In genomic region chr7:45451344-45451982, GRCm38 (mm10) we compare ENCODE assay signal across 8 mouse cellular contexts. TPM values are rescaled to one million over a fixed set of nuclear protein-coding genes. Genes with fewer than 3 reads are reported as not detected.
DNase-seq lines count a peak whose midpoint lies in the region; ATAC-seq and TF ChIP-seq lines count a peak whose summit lies in the region.

No protein-coding gene starts in this region.

- H3K36me3 ChIP-seq in hindbrain, embryonic 12.5 days: peaks cover 56% of the 10 kb centered on the region
- H3K36me3 ChIP-seq in lung, postnatal 0 days (ENCODE audit: insufficient read depth, low read length): peaks cover 31% of the 10 kb centered on the region; the same call in 1 of the 2 replicates

- no peak for TF ChIP-seq EP300 in lung, postnatal 0 days (IDR thresholded peaks at IDR 0.05)

- no peaks in the 10 kb centered on the region for H3K27me3 ChIP-seq in hindbrain, embryonic 12.5 days
- no peaks in the 10 kb centered on the region for H3K27me3 ChIP-seq in lung, postnatal 0 days (replicated peaks; ENCODE audit: insufficient read depth, low read length)

- H3K4me3 ChIP-seq in hindbrain, embryonic 12.5 days: no peak overlapping the region
- H3K4me3 ChIP-seq in lung, postnatal 0 days (ENCODE audit: low read depth, low read length): no peak overlapping the region

- peak; percentile 68 for ATAC-seq in hindbrain, embryonic 12.5 days (ENCODE audit: low FRiP score)
- ATAC-seq in lung, postnatal 0 days: peak; percentile 78

- DNase-seq in NIH3T3 (ENCODE audit: low read depth): peak; percentile 87
- DNase-seq in cerebellum, adult 9-11 months: peak; percentile 83
- DNase-seq in frontal cortex, postnatal 14 days (ENCODE audit: low spot score in 2 of 2): peak; percentile 68 to 81
- DNase-seq in layer of hippocampus, postnatal 10 days (ENCODE audit: low spot score in 2 of 2): peak; percentile 91
- peak; percentile 90 for DNase-seq in lung, postnatal 0 days (ENCODE audit: low spot score)
- peak; percentile 93 for DNase-seq in retina, embryonic 14.5 days (ENCODE audit: low spot score)
- peak; percentile 85 for DNase-seq in thymus, postnatal 25 days

- H3K27ac ChIP-seq in hindbrain, embryonic 12.5 days: no peak overlapping the region
- H3K27ac ChIP-seq in lung, postnatal 0 days (ENCODE audit: low read length): no peak overlapping the region

- TF ChIP-seq CTCF in lung, postnatal 0 days (IDR thresholded peaks at IDR 0.05): peak; percentile 86

- H3K9ac ChIP-seq in hindbrain, embryonic 12.5 days: no peak overlapping the region
- H3K9ac ChIP-seq in lung, postnatal 0 days (replicated peaks; ENCODE audit: low read depth): no peak overlapping the region

- no peaks in the 10 kb centered on the region for H3K9me3 ChIP-seq in hindbrain, embryonic 12.5 days (replicated peaks)
- H3K9me3 ChIP-seq in lung, postnatal 0 days (ENCODE audit: low read length): no peaks in the 10 kb centered on the region

- 55% methylated on average over 23 of the region's 23 CpGs for WGBS in hindbrain, embryonic 12.5 days
- 57% methylated on average over 23 of the region's 23 CpGs for WGBS in lung, postnatal 0 days

- H3K4me1 ChIP-seq in hindbrain, embryonic 12.5 days: no peaks in the 10 kb centered on the region; the same call in 1 of the 2 replicates
- no peaks in the 10 kb centered on the region for H3K4me1 ChIP-seq in lung, postnatal 0 days (ENCODE audit: insufficient read depth, low read depth, low read length)

- H3K4me2 ChIP-seq in hindbrain, embryonic 12.5 days (replicated peaks): no peak overlapping the region
- no peak overlapping the region for H3K4me2 ChIP-seq in lung, postnatal 0 days (replicated peaks; ENCODE audit: low read depth, low read length)

RNA-seq across cellular contexts. Expression of gene Ftl1, which starts 8.2 kb away (rescaled TPM):
- 5,718 and 6,089 TPM in 2 replicates for polyA plus RNA-seq in hindbrain, embryonic 12.5 days (2016; fragmentation: Nextera tagmentation; extraction: Ambion mirVana)
- 100 to 1,000 TPM; 429 to 433 TPM for total RNA-seq in layer of hippocampus, postnatal 10 days (2021)
- polyA plus RNA-seq in lung, postnatal 0 days (2015; fragmentation: Nextera tagmentation; extraction: Ambion mirVana): 5,808 and 6,026 TPM in 2 replicates

RNA-seq across cellular contexts. Expression of gene Ruvbl2, which starts 13.6 kb away (rescaled TPM):
- 124 and 129 TPM in 2 replicates for polyA plus RNA-seq in hindbrain, embryonic 12.5 days (2016; fragmentation: Nextera tagmentation; extraction: Ambion mirVana)
- total RNA-seq in layer of hippocampus, postnatal 10 days (2021): 10 to 100 TPM; 44.5 to 44.9 TPM
- polyA plus RNA-seq in lung, postnatal 0 days (2015; fragmentation: Nextera tagmentation; extraction: Ambion mirVana): 59.9 and 63.5 TPM in 2 replicates

RNA-seq across cellular contexts. Expression of gene Bax, which starts 15.2 kb away (rescaled TPM):
- 231 and 244 TPM in 2 replicates for polyA plus RNA-seq in hindbrain, embryonic 12.5 days (2016; fragmentation: Nextera tagmentation; extraction: Ambion mirVana)
- total RNA-seq in layer of hippocampus, postnatal 10 days (2021): 100 to 1,000 TPM; 103 to 123 TPM
- 144 and 155 TPM in 2 replicates for polyA plus RNA-seq in lung, postnatal 0 days (2015; fragmentation: Nextera tagmentation; extraction: Ambion mirVana)

RNA-seq across cellular contexts. Expression of gene Gys1, which starts 16.8 kb away (rescaled TPM):
- polyA plus RNA-seq in hindbrain, embryonic 12.5 days (2016; fragmentation: Nextera tagmentation; extraction: Ambion mirVana): 34.8 TPM in 2 replicates
- 10 to 100 TPM; 18.9 to 20.9 TPM for total RNA-seq in layer of hippocampus, postnatal 10 days (2021)
- polyA plus RNA-seq in lung, postnatal 0 days (2015; fragmentation: Nextera tagmentation; extraction: Ambion mirVana): 19.2 and 19.6 TPM in 2 replicates

RNA-seq across cellular contexts. Expression of gene Tulp2, which starts 30.2 kb away (rescaled TPM):
- 0.13 and 0.54 TPM in 2 replicates for polyA plus RNA-seq in hindbrain, embryonic 12.5 days (2016; fragmentation: Nextera tagmentation; extraction: Ambion mirVana)
- total RNA-seq in layer of hippocampus, postnatal 10 days (2021): under 1 TPM in 1 of 2 experiments, not detected in 1; 0.23 TPM
- 0.25 and 0.52 TPM in 2 replicates for polyA plus RNA-seq in lung, postnatal 0 days (2015; fragmentation: Nextera tagmentation; extraction: Ambion mirVana)
